Mouse (Mus musculus): ENCODE results near the gene Antxr1.

Gene Antxr1

DNA sequence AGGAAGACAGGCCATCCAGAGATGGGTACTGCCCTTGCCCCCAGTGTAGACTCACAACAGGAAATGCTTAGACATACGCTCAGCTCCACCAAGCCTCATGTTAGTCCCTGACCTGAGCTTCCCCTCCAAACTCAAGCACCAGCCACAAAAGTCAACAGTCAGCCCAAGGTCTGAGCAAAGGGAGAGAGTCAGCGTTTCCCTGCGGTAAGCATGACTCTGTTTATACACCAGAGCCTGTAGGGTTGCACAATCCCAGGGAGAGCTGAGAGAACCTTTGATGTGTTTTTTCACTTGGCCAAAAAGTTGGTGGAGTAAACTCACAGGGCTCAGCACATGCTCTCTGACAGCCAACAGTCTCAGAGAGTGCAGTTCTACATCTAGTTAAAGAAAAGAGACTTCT is 145.9 kb downstream of the Antxr1 start:
- in situ Hi-C loops (cut with MboI, MseI): no loop called here

DNA sequence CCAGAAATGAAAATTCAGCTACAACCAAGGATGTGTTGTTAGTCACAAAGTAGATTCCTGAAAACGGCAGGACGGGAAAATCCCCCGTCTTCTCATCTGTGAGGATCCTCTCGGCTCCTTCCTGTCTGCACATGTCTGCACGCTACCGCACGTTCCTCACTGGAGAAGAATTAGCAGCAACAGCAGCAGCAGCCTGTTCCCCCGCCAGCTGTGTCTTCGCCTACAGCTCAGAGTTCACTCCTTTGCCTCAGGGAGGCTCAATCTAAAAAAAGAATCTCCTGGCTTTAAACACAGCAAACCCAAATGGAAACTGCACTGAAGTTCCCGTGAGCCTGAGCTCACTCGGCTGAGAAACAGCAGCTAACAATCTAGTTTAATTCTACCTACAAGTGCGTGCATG is 148.6 kb downstream of the Antxr1 start:
- in situ Hi-C loops (cut with MboI, MseI): no loop called here

DNA sequence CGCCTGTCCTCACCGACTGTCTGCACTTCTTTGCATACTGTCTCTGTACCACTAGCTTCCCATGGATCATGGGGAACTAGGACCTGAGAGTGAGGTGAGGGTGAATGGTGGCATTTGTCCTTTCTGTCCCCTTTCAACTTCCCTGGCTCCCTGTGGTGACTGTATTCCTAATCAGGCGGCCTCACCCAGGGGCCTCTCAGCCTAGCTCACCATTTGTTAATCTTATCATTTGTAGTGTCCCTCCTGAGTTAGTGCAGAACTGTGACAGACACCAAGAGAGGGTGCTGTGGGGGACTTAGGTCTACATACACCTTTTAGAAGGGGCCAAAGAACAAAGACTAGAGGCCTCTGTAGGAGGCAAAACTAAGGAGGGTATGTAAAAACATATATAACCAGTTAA is 151.2 kb downstream of the Antxr1 start:
- in situ Hi-C loops (cut with MboI, MseI): no loop called here

DNA sequence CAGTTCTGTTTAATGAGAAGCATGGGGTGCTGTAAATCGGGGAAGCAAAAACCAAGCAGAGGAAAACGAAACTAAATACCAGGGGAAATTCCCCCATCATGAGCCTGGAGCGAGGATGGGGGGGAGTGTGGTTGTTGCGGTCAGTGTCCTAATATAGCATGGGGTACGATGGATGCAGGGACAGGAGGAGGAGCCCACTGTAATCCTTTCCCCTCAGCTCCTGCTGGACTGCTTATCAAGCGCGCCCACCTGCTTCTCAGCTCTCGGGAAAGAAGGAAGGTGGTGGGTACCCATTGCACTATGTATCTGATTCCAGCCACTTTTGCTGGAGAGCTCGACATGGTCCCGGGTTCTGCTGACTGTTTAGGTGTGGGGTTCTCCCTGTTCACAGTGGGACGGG is 151.6 kb downstream of the Antxr1 start:
- in situ Hi-C loops (cut with MboI, MseI): no loop called here

DNA sequence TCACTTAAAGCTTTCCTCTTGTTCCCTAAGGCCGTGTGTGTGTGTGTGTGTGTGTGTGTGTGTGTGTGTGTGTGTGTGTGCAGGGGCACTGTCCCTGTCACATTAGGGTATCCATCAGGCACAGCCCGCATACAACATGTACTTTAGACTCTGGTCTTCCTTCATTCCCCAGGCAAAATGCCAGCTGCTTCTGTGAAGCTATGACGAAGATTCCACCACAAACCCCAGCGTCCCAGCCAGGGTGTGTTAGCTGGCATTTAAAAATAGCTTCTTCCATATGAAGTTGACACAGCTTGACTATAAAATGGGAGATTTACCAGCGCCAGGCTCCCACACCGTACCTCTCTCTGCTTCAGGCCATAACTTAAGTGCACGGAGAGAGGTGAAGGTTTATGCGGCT is 152.5 kb downstream of the Antxr1 start:
- in situ Hi-C loops (cut with MboI, MseI): no loop called here

DNA sequence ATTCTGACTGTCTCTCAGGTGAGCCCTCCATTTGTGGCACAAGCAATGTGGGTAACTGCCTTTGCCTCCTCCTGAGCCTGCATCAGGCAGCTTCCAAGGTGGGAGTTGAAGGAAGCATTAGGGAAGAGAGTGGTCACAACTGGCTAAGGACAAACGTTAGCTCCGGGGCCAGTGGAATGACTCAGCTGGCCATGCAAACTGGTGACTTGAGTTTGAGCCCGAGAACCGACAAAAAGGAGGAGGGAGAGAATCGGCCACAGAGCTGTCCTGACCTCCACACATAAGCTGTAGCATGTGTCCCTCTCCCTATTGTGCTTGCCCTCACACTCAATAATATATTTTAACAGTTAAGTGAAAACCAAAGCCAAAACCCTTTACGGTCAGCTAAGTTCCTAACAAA is 152.9 kb downstream of the Antxr1 start:
- in situ Hi-C loops (cut with MboI, MseI): no loop called here

DNA sequence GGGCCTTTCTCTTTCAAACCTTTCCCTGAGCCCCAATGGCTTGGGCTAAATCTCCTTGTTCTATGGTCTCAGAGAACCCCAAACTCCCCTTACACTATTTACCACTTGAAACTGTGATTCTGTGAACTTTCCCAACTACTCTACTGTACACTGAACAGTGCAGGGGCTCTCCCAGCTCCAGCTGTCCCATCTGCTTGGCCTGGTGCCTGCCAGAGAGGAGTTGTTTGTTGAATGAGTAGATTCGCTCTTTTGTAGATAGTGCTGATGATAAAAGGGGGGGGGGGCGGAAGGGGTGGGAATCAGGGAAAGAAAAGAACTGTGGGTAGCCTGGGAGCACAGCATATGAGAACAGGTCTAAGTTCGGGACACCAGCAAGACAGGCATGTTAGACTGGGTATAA is 164.2 kb downstream of the Antxr1 start:
- in situ Hi-C loops (cut with MboI, MseI): no loop called here

DNA sequence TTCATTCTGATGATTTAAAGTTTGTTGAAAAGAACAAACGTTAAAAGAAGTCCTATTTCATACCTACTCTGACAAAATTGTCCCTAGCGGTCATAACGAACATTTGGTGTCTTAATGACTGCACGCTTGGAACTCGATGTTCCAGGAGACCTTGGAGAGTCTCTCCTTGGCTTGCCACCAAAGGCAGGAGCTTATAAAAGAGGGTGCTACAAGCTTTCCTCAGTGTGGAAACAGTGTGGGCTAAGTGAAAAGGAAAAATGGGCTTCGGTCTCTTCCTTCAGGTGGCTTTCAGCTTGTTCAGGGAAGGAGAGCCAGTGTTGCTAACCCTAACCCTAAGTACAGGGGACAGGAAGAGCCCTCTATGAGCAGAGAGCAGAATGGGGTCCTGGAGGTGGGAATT is 164.7 kb downstream of the Antxr1 start:
- in situ Hi-C loops (cut with MboI, MseI): no loop called here

DNA sequence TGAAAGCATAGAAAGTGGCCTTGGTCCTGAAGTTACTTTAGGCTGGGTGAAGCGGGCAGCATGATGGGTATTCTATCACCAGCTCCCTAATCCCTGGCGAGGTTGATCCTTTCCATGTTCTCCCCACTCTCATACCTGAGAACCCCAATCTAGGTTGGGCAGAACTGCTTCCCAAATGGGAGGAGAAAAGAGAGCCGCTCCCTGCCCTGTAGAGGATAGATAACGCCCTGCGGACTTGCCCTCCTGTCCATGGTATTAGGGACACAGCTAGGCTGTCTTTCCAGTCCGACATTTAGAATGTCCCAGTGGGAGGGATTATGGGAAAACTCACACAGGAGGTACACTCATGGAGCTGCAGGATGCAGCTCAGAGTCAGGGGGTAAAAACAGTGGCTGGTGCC is 165.3 kb downstream of the Antxr1 start:
- in situ Hi-C loops (cut with MboI, MseI): no loop called here

DNA sequence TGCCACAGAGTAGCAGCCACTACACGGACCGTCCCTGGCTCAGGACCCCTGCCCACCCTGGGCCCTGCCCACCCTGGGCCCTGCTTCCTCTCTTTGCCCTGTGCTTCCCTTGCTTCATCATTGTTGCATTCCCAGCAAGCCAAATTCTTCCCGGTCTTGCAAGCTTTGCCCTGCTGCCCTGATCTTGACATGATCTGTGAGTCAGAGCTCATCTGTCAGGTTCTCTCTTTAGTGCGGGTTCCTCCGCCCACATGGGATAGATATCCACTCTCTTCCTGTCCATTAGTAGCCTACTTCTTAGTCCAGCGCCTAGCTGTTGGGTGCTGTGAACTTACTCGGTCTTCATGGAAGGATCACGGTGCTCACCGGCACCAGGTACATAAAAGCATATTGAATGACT is 167.6 kb downstream of the Antxr1 start:
- in situ Hi-C loops (cut with MboI, MseI): loop anchor here (5.0 kb wide), 1 partner anchor 54 kb away; no protein-coding TSS in a partner anchor

DNA sequence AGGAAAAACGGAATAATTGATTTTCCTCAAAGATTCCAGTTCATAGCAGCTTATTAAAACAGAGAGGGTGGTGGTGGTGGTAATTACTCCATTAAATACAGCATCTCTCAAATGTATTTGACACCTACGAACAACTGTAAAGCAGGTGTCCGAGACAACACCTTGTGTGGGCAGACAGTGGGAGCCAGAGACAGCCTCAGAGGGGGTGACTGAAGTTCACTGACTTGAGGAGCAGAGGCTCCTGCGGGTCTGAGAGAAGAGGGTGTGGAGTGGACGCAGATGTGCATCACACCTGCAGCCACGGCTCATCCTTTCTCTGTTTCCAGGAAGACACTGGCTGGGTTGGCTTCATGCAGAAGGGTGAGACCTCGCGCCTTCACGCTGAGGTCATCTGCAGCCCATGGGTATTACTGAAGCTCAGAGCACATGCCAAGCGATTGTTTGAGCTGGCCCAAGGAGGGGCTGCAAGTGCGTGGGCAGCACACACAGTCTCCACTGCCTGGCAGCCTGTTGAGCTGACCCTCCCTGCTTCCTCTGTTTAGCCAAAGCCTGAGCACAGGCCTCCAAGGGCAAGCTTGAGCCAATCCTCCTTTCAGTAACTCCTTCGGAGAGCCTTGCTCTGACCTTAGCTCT is 168.8 kb downstream of the Antxr1 start:
- in situ Hi-C loops (cut with MboI, MseI): loop anchor here (5.0 kb wide), 1 partner anchor 56 kb away; no protein-coding TSS in a partner anchor

DNA sequence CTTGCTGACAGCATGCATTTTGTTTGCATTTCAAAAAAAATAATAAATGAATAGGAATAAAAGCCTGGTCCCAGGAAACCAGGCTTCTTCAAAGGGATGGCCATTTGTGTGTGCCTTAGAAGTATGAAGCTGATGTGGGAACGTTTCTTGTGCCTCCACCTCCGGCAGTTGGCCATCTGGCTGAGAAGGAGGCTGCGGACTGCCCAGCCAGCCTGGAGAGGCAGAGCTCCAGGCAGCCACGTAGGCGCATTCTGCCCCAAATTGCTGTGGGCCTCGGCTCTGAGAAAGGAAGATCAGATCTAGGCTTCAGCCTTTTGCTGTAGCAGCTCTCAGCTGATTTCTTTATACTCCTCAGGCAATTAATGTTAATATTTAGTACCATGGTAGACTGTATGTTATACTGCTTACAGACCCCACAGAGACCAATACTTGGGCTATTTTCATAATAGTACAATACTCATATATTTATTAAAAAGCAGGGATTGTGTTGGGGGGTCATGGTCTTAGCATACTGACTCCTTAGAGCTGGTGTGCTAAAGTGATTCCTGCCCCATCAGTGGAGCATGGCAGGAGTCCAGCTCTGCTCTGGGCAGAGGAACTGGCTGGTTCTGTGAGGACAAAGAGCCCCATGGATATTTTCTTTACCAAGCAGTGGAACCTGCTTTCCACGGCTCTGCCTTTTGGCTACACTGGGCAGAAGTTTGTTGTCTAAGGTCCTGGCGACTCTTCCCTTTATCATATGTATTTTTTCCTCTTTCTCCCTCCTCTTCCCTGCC is 169.9 kb downstream of the Antxr1 start:
- in situ Hi-C loops (cut with MboI, MseI): loop anchor here (5.0 kb wide), 1 partner anchor 57 kb away; no protein-coding TSS in a partner anchor

DNA sequence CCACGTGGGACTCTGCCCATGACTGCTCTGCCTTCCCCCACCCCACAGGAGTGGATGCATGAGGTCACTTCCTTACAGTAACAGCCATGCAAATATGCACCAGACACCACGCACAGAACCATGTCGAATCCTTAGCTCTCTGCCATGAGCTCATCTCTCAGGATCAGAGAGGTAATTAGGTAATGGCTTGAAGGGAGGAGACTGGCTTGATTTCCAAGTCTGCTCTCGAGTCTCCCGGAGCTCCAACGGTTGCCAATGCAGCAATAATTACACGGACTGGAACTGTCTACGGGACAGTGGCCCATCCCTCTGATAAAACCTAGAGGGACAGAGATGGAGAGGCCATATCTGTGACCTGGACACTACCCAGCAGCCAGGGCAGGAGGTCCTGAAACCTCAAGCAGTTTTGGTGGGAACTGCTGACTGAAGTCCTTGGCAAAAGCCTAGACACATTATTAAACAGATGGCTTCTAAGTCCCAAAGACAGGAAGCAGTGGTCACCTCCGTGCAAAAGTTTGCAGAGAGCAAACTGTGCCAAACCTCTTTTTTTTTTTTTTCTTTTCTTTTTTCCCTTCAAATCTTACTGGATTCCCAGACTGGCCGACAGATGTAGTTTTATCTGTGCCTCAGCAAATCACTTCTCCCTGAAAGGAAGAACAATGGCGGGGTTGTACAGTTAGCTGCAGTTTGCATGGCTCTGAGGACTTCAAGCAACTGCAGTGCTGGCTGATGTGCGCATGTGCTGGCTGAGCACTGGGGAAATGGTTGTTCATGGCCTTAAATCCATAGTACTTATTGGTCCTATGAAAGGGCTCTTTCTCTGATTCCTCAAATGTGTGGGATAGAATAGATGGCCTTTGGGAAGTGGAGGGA is 174.0 kb downstream of the Antxr1 start:
- in situ Hi-C loops (cut with MboI, MseI): no loop called here

DNA sequence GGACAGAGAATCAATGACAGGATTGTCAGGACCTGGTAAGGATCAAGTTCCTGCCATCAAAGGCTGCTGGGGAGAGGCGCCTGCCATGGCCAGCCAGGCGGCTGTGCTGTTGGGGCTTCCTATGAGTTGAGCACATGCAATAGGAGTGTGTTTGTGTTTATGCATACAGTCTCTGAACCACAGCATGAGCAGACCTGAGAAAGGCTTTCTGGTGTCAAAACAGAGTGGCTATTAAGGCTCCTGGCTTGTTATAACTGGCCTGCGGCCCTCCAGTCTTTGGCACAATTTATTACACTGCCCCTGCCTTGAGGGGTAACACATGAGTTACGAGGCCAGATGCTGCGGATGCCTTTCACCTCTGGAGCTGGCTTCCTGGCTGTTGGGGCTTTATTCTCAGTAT is 175.4 kb downstream of the Antxr1 start:
- in situ Hi-C loops (cut with MboI, MseI): no loop called here

DNA sequence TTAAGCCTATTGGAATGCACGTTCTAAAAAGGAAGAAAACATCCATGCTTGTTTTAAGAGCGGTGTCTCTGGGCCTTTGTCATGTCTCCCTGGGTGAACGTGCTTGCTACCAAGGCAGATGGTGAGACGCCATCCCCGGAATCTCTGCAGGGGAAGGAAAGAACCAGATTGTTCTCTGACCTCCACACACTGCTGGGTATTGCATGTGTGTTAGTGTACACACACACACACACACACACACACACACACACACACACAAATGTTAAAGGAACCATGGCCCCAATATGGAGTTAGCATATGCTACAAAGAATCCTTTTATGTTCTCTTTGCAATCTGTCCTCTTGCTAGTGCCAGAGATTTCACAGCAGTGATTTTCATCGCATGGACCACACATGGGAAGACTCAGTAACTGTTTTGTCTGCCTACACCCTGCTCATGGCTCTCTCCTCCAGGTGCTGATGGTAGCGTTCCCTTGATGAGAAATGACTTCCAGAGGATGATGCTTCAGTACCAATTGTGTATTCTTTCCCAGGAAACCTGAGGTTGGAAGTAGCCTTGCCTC is 177.5 kb downstream of the Antxr1 start:
- in situ Hi-C loops (cut with MboI, MseI): no loop called here

DNA sequence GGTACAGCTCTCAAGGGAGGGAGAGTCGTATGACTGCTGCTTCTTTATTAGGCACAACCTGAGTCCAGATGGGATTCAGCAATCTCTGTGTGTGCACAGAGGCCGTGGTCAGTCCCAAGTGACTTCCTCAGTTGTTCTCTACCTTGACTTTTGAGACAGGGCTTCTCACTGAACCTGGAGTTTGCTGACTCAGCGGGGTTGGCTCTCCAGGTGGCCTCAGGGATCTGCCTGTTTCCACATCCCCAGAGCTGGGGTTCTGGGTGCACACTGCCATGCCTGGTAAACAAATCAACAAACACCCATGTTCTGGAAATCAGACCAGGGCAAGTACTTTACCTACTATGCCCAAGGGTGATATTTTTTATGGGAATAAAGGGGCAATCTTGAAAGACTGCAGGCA is 181.8 kb downstream of the Antxr1 start:
- in situ Hi-C loops (cut with MboI, MseI): no loop called here

DNA sequence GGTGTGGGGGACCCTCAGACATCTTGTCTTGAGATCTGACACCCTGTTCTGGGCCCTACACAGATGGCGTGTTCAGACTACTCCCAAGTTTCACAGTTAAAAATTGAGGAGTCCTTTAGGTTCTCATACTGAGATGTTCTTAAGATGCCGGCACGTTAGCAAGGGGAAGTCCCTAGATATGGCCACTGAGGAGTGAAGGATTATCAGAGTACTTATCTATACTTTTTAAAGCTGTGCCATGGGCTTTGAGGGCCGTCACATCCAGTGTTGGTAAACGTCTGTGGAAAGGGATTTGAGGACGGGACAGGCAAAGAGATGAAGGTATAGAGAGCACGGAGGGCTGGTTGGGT is 182.4 kb downstream of the Antxr1 start:
- in situ Hi-C loops (cut with MboI, MseI): no loop called here

DNA sequence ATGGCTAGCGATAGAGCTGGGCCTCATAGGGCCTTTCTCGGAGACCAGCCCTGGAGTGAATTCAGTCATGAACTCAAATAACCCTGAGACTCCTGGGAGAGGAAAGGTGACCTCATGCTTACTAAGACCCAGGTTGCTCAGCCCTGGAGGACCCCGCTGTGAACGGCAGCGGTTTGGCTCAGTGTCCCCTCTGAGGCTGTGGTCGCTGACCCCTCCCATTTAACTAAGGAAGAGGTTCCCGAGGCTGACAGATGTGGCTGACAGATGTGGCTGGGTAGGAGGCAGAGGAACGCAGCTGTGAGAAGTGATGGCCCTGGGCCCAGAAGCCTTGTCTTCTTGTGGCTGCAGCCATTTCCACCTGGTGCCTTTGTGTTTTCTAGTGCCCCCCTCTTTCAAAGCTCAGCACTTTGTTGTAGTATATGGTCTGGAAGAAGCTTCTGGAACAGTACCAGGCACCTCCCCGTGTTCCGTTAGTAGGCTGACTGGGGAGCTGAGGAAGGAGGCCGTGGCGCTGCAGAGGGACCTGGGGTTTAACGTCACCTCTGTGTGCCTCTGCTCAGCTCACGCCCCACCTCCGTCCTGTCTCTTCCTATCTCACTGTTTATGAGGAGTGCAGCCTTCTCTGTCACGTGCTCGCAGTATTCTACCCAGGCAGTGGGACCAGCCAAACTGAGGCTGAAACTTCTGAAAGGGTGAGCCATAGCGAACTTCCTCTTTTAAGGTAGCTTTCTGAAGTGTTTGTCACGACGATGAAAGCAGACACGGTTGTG is 183.0 kb downstream of the Antxr1 start:
- in situ Hi-C loops (cut with MboI, MseI): no loop called here

DNA sequence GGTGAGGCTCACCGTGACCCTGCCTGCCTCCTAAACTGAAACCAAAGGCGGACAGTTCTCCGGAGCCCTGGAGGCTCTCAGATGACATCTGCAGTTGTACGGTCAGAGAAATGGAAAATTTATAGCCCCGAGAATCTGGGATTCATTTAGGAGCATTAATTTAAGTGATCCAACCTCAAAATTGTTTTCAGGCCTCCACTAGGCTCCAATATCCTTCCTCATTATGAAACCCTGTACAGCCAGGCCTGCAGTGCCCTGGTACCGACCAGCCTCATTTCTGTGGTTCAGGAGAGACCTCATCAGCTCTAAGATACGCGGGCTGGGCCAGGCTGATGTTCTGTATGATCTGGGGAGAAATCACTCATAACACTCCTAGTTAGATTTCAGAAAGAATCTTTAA is 184.2 kb downstream of the Antxr1 start:
- in situ Hi-C loops (cut with MboI, MseI): no loop called here

DNA sequence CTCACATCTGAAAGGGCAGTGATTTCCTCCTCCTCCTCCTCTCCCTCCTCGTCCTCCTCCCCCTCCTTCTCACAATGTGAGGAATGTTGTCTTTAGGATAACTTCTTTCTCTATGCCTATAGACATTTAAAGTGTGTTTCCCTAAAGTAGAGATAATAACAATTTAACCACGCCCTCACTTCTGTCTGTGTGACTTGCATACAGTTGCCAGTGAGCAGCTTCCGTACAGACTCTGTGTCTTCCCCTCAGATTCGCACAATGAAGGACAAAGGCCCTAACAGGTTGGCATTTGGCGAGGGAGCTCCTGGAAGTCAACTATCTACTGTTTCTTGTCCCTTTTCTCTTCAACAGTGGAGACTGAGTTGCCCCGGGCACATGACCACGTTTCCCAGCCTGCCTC is 185.2 kb downstream of the Antxr1 start:
- in situ Hi-C loops (cut with MboI, MseI): no loop called here

DNA sequence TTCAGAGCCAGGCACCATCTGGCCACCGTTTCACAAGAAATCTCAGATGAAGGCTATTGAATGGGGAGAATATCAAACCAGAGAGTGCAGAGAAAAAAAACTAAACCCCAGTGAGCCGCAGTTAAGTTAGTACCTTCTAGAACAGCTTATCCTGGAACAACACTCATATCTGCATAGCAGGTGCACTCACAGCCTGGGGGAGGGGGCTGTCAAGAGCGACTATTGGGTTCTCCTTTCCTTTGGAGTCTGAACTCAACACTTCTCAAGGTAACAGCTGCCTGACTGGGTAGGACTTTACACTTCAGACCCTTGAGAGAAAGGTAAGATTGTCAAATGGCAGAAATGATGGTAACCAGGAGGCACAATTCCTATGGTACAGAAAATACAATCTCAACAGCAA is 187.7 kb downstream of the Antxr1 start:
- in situ Hi-C loops (cut with MboI, MseI): no loop called here
